Mouse (Mus musculus) cerebellum, adult 2 months (tissue): ENCODE measurements around the gene Dop1a.

Source experiments
- CTCF ChIP-seq: fragments of 200-500 bp; IDR thresholded peaks from 2 replicates; pipeline ENCODE4 v1.5.1; 2011; ENCODE audit warnings: low read depth, mild to moderate bottlenecking, control low read depth, low read length, moderate library complexity, borderline replicate concordance; ENCODE audit not compliant: insufficient read depth
- POLR2A ChIP-seq: fragments of 200-500 bp; IDR thresholded peaks from 2 replicates; pipeline ENCODE4 v1.6.1; 2011; ENCODE audit warnings: low read length, control low read depth, borderline replicate concordance; ENCODE audit not compliant: insufficient read depth

GRCm38 (mm10) chr9:86496261-86496660, 29.3 kb downstream of the Dop1a start:
- no peak for TF ChIP-seq POLR2A
- no peak for TF ChIP-seq CTCF
